Mouse (Mus musculus) gastrocnemius, postnatal 14 days (tissue): Measurements from ENCODE around the gene Agtrap. TPM values are rescaled to one million over a fixed set of nuclear protein-coding genes. Genes with fewer than 3 reads are reported as not detected.

Experiments used
- DNase-seq: peaks from one replicate; pipeline ENCODE4 v3.0.0; 2021; ENCODE audit warnings: mixed read lengths
- intact Hi-C: fragments of 180-260 bp; cut with DNase I; formaldehyde crosslinking; loops from one replicate; pipeline ENCODE4 v1.15.1; 2025; ENCODE audit warnings: low total_unique reads
- total RNA-seq, 2 experiments: library from RNA; stranded (reverse); gene quantifications; 2 replicates each; pipeline ENCODE4 v1.2.3; 2021

Agtrap gene
- total RNA-seq, 2 experiments from 2014 or later, result 12.3 to 14.7 TPM

DNA sequence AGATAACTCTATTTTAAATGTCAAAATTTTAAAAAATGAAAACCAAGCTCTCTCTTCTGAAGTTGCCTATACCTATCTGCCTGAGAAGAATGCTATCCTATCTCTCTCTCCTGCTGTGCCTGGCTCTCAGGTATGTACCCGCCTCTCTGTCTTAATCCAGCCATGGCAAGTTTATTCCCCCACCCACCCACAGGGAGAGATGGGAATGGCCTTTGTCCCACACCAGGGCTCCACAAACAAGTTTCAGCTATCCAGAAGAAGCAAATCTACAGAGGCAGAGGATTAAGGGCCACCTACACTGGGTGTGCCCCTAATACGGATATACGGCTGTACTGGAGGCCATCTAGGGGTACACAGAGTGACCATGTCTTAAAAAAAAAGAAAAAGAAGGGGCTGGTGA lies 52.4 kb downstream of the Agtrap start:
- intact Hi-C loops, result no loop called here
- DNase-seq, result no peak

DNA sequence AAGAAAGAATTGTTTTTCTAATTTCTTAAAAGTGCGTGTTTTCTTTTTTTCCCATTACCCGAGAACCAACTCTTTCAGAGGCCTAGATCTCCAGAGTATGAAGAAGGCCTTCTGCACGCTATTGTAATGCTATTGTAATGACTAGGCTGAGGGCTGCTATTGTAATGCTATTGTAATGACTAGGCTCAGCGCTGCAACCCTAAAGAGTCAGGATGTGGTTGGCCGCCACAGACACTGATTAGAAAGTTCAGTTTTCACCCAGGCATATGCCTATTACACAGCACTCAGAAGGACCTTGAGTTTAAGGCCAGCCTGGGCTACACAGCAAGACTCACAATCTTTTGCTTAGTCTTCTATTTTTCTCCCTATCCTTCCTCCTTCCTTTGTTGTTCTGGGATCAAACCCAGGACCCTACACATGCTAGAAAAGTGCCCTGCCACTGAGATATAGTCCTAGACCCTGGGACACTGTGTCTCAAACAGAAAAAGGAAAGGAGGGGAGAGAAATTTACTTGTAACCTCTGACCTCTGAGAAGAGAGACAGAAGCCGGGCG lies 53.9 kb downstream of the Agtrap start:
- intact Hi-C loops, result no loop called here
- no peak for DNase-seq

DNA sequence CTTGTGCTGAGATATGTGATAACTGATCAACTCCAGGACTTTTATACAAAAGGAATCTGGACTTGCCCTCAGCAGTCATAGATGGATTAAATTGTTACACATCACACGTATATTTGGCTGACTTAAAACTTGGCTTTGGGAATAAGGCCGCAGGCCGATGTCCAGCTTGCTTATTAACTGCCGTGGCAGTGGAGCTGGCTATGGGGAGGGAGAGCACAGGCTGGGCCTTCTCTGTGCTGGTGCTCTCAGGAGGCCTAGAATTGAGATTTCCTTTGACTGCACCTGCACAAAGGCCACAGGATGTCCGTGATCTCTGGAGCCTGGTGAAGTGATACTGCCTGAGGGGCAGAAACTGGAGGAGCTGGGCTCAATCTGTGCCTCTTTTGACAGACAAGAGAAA lies 57.3 kb downstream of the Agtrap start:
- intact Hi-C loops, result no loop called here
- DNase-seq, result no peak

DNA sequence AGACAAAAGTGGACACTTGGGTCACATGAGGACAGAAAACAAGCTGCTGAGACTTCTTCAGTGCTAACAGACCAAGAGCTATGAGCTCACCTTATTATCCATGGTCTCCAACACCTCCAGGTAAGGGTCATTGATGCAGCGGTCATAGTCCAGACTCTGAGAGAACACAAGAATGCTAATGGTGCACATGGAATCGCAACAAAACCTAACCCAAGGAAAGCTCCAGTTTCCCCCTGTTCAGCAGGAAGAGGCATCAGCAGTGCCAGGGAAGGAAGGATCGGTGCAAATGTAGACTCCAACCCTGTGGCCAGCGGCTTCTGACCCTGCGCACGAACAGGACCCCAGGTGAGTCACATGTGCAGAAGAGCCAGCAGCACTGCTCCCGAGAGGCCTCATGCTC lies 58.5 kb downstream of the Agtrap start:
- intact Hi-C loops, result no loop called here
- no peak for DNase-seq

Other genes starting within 250 kb of the Agtrap start
- 1 to 10 TPM; 8.9 to 9.2 TPM for gene Zfp933, start 239.7 kb downstream of the Agtrap start, total RNA-seq
- 1 to 10 TPM; 4.4 to 5.1 TPM for gene Miip, start 219.2 kb downstream of the Agtrap start, total RNA-seq
- gene Fv1, start 219.1 kb downstream of the Agtrap start, total RNA-seq, result 1 to 10 TPM; 3.2 to 3.4 TPM
- gene Mfn2, start 183.3 kb downstream of the Agtrap start, total RNA-seq, result 100 to 1,000 TPM; 292 to 356 TPM
- 10 to 100 TPM; 43.4 to 48.8 TPM for gene Plod1, start 151.3 kb downstream of the Agtrap start, total RNA-seq
- gene 2510039O18Rik, start 147.1 kb downstream of the Agtrap start, total RNA-seq, result 10 to 100 TPM; 22.1 to 23.8 TPM
- gene Nppb, start 102.2 kb downstream of the Agtrap start, total RNA-seq, result not detected
- not detected for gene Nppa, start 87.3 kb downstream of the Agtrap start, total RNA-seq
- gene Clcn6, start 49.2 kb downstream of the Agtrap start, total RNA-seq, result 1 to 10 TPM; 4.7 to 5.4 TPM
- 10 to 100 TPM; 12.0 to 12.3 TPM for gene Mthfr, start 49.0 kb downstream of the Agtrap start, total RNA-seq
- 10 to 100 TPM; 11.5 to 12.9 TPM for gene Mad2l2, start 42.4 kb upstream of the Agtrap start, total RNA-seq
- gene Draxin, start 42.7 kb upstream of the Agtrap start, total RNA-seq, result under 1 TPM; 0.10 to 0.13 TPM
- gene Fbxo6, start 64.1 kb upstream of the Agtrap start, total RNA-seq, result 10 to 100 TPM; 22.9 to 29.1 TPM
- gene Fbxo44, start 72.5 kb upstream of the Agtrap start, total RNA-seq, result 1 to 10 TPM; 1.4 to 3.3 TPM
- gene Fbxo2, start 72.6 kb upstream of the Agtrap start, total RNA-seq, result not detected
- under 1 TPM; 0.10 to 0.13 TPM for gene Disp3, start 199.9 kb upstream of the Agtrap start, total RNA-seq